Comparison of ENCODE assay signal across 16 mouse cellular contexts in genomic region chr17:30129220-30129619, GRCm38 (mm10).
DNase-seq lines count a peak whose midpoint lies in the region; ATAC-seq and TF ChIP-seq lines count a peak whose summit lies in the region.
"Had no signal": no experiment of that assay in that cellular context is flagged by ENCODE, and none has a peak within 500 bp of the region (broad histone marks: within the 10 kb centered on the region; RNA-seq: fewer than 3 reads in every experiment).

No protein-coding gene starts in this region.

- TF ChIP-seq POLR2A in heart, adult 2 months (IDR thresholded peaks at IDR 0.05; ENCODE audit: insufficient read depth, low read depth, low read length) = no peak

- H3K27ac ChIP-seq in forebrain, embryonic 15.5 days (replicated peaks) = 0 out of 2 replicates have a peak overlapping the region, but pooled peaks have one; percentile 63
- no peak overlapping the region for H3K27ac ChIP-seq in forebrain, embryonic 11.5 days (ENCODE audit: low read depth, low read length)
- no peak overlapping the region for H3K27ac ChIP-seq in heart, adult 2 months
- H3K27ac ChIP-seq: embryonic facial prominence, embryonic 10.5 days; embryonic facial prominence, embryonic 12.5 days had no signal

- H3K4me1 ChIP-seq in forebrain, embryonic 15.5 days = peaks cover 32% of the 10 kb centered on the region
- 0 out of 2 replicates have a peak, but pooled peaks cover 3% of the 10 kb centered on the region for H3K4me1 ChIP-seq in forebrain, embryonic 11.5 days (replicated peaks; ENCODE audit: control insufficient read depth, insufficient read depth, low read length)
- H3K4me1 ChIP-seq in heart, adult 2 months (ENCODE audit: control insufficient read depth, insufficient read depth, low read length) = peaks cover 2% of the 10 kb centered on the region

- no peaks in the 10 kb centered on the region for H3K27me3 ChIP-seq in forebrain, embryonic 15.5 days
- no peaks in the 10 kb centered on the region for H3K27me3 ChIP-seq in forebrain, embryonic 11.5 days (ENCODE audit: control insufficient read depth, insufficient read depth, low read length)
- no peaks in the 10 kb centered on the region for H3K27me3 ChIP-seq in heart, adult 2 months (ENCODE audit: control insufficient read depth, insufficient read depth, low read length)
- H3K27me3 ChIP-seq: embryonic facial prominence, embryonic 12.5 days; forebrain, embryonic 12.5 days had no signal

- 0 out of 2 replicates have a peak, but pooled peaks cover 3% of the 10 kb centered on the region for H3K79me2 ChIP-seq in heart, adult 2 months (replicated peaks; ENCODE audit: control insufficient read depth, insufficient read depth, low read length)

- no peak for TF ChIP-seq CTCF in heart, adult 2 months (IDR thresholded peaks at IDR 0.05)

- H3K4me2 ChIP-seq in forebrain, embryonic 15.5 days (replicated peaks) = no peak overlapping the region
- no peak overlapping the region for H3K4me2 ChIP-seq in forebrain, embryonic 11.5 days (ENCODE audit: low read depth, low read length, severe bottlenecking)
- H3K4me2 ChIP-seq: embryonic facial prominence, embryonic 12.5 days; forebrain, embryonic 12.5 days had no signal

- no peak for TF ChIP-seq EP300 in heart, adult 2 months (IDR thresholded peaks at IDR 0.05; ENCODE audit: insufficient read depth, low read depth, low read length)

- intact Hi-C loops in heart, adult 2 months (cut with DNase I) = no loop called here

- H3K9me3 ChIP-seq in forebrain, embryonic 15.5 days = no peaks in the 10 kb centered on the region
- H3K9me3 ChIP-seq in forebrain, embryonic 11.5 days (ENCODE audit: control insufficient read depth, low read length) = no peaks in the 10 kb centered on the region
- H3K9me3 ChIP-seq: embryonic facial prominence, embryonic 10.5 days; embryonic facial prominence, embryonic 12.5 days; forebrain, embryonic 12.5 days had no signal

- no peak for DNase-seq in forebrain, embryonic 11.5 days (ENCODE audit: low spot score)
- DNase-seq in heart, adult 11 months = peak; percentile 46
- DNase-seq in heart, adult 2 months = no peak
- DNase-seq: adrenal gland, adult 2 months; adrenal gland, postnatal 10 days; adrenal gland, postnatal 25 days; cerebellum, adult 11-12 months; cerebellum, adult 2 months; cerebellum, adult 9-10 months; cerebellum, postnatal 25 days had no signal

- 0 out of 2 replicates have a peak, but pooled peaks have one; percentile 41 for ATAC-seq in forebrain, embryonic 15.5 days (replicated peaks)
- no peak for ATAC-seq in forebrain, embryonic 11.5 days (replicated peaks; ENCODE audit: low FRiP score)
- ATAC-seq in erythroblast, adult 5-6 weeks (replicated peaks; ENCODE audit: low FRiP score, poor library complexity, severe bottlenecking) = no peak

- 43% methylated on average over 7 of the region's 7 CpGs for WGBS in forebrain, embryonic 15.5 days
- 84% methylated on average over 7 of the region's 7 CpGs for WGBS in forebrain, embryonic 11.5 days
- 92% methylated on average over 7 of the region's 7 CpGs for WGBS in heart, adult 2 months

- no peak overlapping the region for H3K9ac ChIP-seq in forebrain, embryonic 15.5 days (replicated peaks)
- H3K9ac ChIP-seq in forebrain, embryonic 11.5 days (ENCODE audit: low read length) = no peak overlapping the region
- no peak overlapping the region for H3K9ac ChIP-seq in heart, adult 2 months (ENCODE audit: low read depth, low read length)
- H3K9ac ChIP-seq: embryonic facial prominence, embryonic 12.5 days; forebrain, embryonic 12.5 days had no signal

- no peak overlapping the region for H3K4me3 ChIP-seq in forebrain, embryonic 15.5 days
- no peak overlapping the region for H3K4me3 ChIP-seq in forebrain, embryonic 11.5 days (ENCODE audit: low read depth, low read length)
- H3K4me3 ChIP-seq in heart, adult 2 months = no peak overlapping the region
- H3K4me3 ChIP-seq: embryonic facial prominence, embryonic 10.5 days; embryonic facial prominence, embryonic 12.5 days; erythroblast, embryonic 14.5 days; forebrain, embryonic 12.5 days had no signal

- H3K36me3 ChIP-seq in forebrain, embryonic 15.5 days = no peaks in the 10 kb centered on the region
- no peaks in the 10 kb centered on the region for H3K36me3 ChIP-seq in forebrain, embryonic 11.5 days (ENCODE audit: control insufficient read depth, insufficient read depth, low read length)
- peaks cover 3% of the 10 kb centered on the region for H3K36me3 ChIP-seq in heart, adult 2 months (ENCODE audit: control insufficient read depth, insufficient read depth, low read length)
- H3K36me3 ChIP-seq: embryonic facial prominence, embryonic 12.5 days had no signal
